Mouse (Mus musculus) embryonic facial prominence, embryonic 13.5 days (tissue): ENCODE results near the gene Entpd6. TPM values are rescaled to one million over a fixed set of nuclear protein-coding genes. Genes with fewer than 3 reads are reported as not detected.
A peak's percentile ranks its signal among the peaks of the same experiment; 100 is the strongest.

Source experiments
- ATAC-seq: fragments of 200-750 bp; cut with Nextera tagmentation; 2 replicates; pipeline ENCODE4 v1.8.0; 2017; ENCODE audit warnings: low read depth; ENCODE audit not compliant: insufficient number of reproducible peaks, insufficient read depth, low FRiP score, low TSS enrichment
- H3K27ac ChIP-seq: fragments of 300-500 bp; sonication (generic); 2 replicates; pipeline ENCODE4 v1.5.1; 2015; ENCODE audit warnings: moderate library complexity, mild to moderate bottlenecking, inconsistent platforms
- H3K27me3 ChIP-seq: fragments of 300-500 bp; sonication (generic); 2 replicates; pipeline ENCODE4 v1.6.1; 2015; ENCODE audit warnings: mild to moderate bottlenecking, inconsistent platforms
- H3K36me3 ChIP-seq: fragments of 300-500 bp; sonication (generic); 2 replicates; pipeline ENCODE4 v1.6.1; 2015; ENCODE audit warnings: mild to moderate bottlenecking, inconsistent platforms
- H3K4me1 ChIP-seq: fragments of 300-500 bp; sonication (generic); 2 replicates; pipeline ENCODE4 v1.6.1; 2015; ENCODE audit warnings: inconsistent platforms
- H3K4me2 ChIP-seq: fragments of 300-500 bp; sonication (generic); 2 replicates; pipeline ENCODE4 v1.6.1; 2015; ENCODE audit warnings: moderate library complexity, mild to moderate bottlenecking, inconsistent platforms
- H3K4me3 ChIP-seq: fragments of 300-500 bp; sonication (generic); 2 replicates; pipeline ENCODE4 v1.5.1; 2015; ENCODE audit warnings: mild to moderate bottlenecking, inconsistent platforms
- H3K9ac ChIP-seq: fragments of 300-500 bp; sonication (generic); 2 replicates; pipeline ENCODE4 v1.6.1; 2015; ENCODE audit warnings: mild to moderate bottlenecking, inconsistent platforms
- H3K9me3 ChIP-seq: fragments of 300-500 bp; sonication (generic); 2 replicates; pipeline ENCODE4 v1.6.1; 2016; ENCODE audit warnings: inconsistent platforms
- WGBS: fragments of 180-500 bp; shearing (Covaris S2); methylation state at CpG from one replicate; pipeline ENCODE4 v1.1.7; 2015; ENCODE audit warnings: mixed read lengths; 5-methylcytosine and 5-hydroxymethylcytosine counted together
- polyA plus RNA-seq: library from polyadenylated mRNA; unstranded; fragments of >200 nt; fragmentation: Nextera tagmentation; extraction: Ambion mirVana; gene quantifications from 2 replicates; pipeline ENCODE4 v1.2.1, GENCODE M21; 2015

Entpd6 gene
- polyA plus RNA-seq, 1 experiment from 2014 or later = 29.5 TPM

DNA sequence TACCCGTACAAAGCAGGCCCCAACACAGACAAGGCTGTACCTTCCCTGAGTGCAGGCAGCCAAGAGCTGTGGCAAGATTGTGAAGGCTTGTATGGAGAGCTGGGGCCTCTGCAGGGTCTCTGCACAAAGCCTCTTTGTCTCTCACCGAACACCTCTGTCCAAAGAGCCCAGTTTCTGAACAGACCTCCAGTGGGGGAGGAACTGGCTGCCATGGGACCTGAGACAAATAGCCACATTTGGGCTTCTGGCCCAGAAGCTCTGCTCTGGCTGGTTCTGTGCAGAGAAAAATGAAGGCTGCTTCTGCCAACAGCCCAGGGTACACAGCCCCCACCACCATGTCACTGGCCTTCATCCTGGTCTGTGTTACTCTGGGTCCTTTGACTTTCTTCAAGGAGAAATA, 16.8 kb downstream of the Entpd6 start:
- Histone ChIP-seq H3K27ac (0 out of 2 replicates have a peak overlapping the region, but pooled peaks have one; percentile 11), H3K27me3 (no peaks in the 10 kb centered on the region), H3K9ac (0 out of 2 replicates have a peak overlapping the region, but pooled peaks have one; percentile 32), H3K4me1 (peaks cover 8% of the 10 kb centered on the region), H3K36me3 (peaks cover 70% of the 10 kb centered on the region), H3K4me3 (no peak overlapping the region), H3K4me2 (no peak overlapping the region), H3K9me3 (no peaks in the 10 kb centered on the region)
- ATAC-seq = no peak
- 60% methylated on average over 2 of the region's 2 CpGs for WGBS

DNA sequence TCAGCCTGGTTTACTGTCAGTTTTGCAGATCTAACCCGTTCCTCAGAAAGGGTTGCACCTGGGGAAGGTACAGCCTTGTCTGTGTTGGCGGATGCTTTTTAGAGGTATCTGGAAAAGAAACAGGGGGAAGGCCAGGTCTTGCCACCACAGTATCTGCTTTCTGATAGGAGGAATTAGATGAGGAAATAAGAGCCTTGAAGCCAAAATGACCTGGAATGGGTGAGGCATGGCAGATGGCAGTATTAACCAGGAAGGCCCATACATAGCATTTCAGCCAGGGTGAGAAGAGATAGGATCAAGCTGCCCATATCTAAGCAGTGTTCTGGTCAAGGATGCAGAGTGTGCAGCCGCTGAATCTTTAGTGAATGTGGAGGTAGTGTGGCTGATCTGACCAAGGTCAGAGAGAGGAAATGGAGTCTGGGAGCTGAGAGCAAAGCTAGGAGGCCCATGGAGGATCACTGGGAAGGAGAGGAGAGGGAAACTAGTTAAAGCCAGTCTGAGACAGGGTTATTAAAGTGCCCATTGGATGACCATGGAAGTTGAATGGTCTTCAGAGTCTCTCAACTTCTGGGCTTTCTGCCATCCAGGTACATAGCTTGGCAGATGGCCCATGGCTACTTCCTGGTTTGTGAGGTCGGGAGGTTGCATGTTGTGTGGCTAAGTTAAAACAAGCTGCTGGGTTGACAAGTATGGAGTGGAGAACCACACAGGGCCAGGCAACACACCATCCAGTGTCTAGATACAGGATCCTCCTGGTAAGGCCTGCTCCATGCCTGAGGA, 17.4 kb downstream of the Entpd6 start:
- H3K4me2 ChIP-seq = no peak overlapping the region
- 0 out of 2 replicates have a peak overlapping the region, but pooled peaks have one; percentile 32 for H3K9ac ChIP-seq
- H3K9me3 ChIP-seq = no peaks in the 10 kb centered on the region
- H3K4me1 ChIP-seq = peaks cover 15% of the 10 kb centered on the region
- no peak overlapping the region for H3K4me3 ChIP-seq
- no peaks in the 10 kb centered on the region for H3K27me3 ChIP-seq
- peaks cover 70% of the 10 kb centered on the region for H3K36me3 ChIP-seq
- H3K27ac ChIP-seq = 0 out of 2 replicates have a peak overlapping the region, but pooled peaks have one; percentile 11
- no peak for ATAC-seq
- 85% methylated on average over 4 of the region's 4 CpGs for WGBS

DNA sequence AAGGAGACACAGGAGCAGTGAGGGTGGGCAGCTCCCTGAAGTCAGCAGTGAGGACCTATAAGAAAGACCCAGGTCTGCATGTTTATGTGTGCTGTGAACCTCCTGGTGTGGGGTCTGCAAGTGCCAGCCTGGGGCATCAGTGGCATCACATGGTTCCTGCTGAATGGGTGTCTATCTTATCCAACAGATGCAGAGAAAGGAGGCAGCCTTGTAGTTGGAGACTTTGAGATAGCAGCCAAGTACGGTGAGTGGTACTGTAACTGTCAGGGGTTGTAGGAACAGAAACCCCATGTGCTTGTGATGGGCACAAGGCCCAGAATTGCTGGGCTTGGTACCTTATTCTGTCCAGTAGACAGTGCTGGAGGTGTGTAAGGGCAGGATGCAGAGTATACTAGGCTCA, 19.8 kb downstream of the Entpd6 start:
- Histone ChIP-seq H3K4me2 (no peak overlapping the region), H3K4me1 (peaks cover 25% of the 10 kb centered on the region), H3K27me3 (no peaks in the 10 kb centered on the region), H3K36me3 (peaks cover 63% of the 10 kb centered on the region), H3K9ac (no peak overlapping the region), H3K4me3 (no peak overlapping the region), H3K27ac (no peak overlapping the region), H3K9me3 (no peaks in the 10 kb centered on the region)
- no peak for ATAC-seq
- 94% methylated on average over 1 of the region's 1 CpGs for WGBS

DNA sequence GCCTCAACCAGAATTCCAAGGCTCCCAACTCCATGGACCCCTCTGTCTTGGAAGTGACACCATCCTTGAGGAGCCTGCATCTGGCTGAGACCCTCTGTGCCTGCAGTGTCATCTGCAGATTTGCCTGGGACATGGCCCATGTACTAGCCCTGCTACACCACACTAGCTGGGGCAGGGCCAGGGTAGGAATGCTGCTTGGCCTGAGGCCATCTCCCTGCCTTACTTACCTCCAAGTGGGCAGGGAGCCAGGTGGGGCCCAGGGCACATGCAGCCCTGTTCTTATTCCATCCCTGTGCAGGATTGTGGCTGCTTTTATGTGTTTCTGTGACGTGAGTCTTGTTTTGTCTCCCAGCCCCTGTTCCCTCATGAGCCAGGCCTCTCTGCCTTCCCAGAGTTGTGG, 21.9 kb downstream of the Entpd6 start:
- H3K4me3 ChIP-seq = no peak overlapping the region
- no peaks in the 10 kb centered on the region for H3K27me3 ChIP-seq
- peaks cover 49% of the 10 kb centered on the region for H3K36me3 ChIP-seq
- no peaks in the 10 kb centered on the region for H3K9me3 ChIP-seq
- peak; percentile 87 for ATAC-seq
- H3K4me2 ChIP-seq = no peak overlapping the region
- 39% methylated on average over 1 of the region's 1 CpGs for WGBS
- H3K9ac ChIP-seq = peak overlapping the region; percentile 54
- peak overlapping the region; percentile 85 for H3K27ac ChIP-seq
- H3K4me1 ChIP-seq = peaks cover 26% of the 10 kb centered on the region

DNA sequence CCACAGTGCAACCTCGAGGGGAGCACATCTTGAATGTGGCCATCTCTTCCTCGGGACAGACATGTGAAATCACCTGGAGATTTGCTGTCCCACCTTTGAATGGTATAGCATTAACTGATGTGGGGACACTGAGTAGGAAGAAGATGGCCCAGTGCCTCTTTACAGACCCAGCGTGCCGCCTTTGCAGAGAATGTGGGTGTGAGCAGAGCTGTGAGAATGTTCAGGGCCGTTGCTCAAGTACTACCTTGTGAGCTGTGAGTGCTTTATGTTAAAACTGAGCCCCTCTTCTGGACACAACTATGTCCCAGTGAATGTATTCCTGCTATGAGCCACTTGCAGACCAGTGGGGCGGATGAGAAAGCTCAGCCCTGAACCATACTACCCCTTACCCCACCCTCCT, 22.3 kb downstream of the Entpd6 start:
- Histone ChIP-seq H3K27me3 (no peaks in the 10 kb centered on the region), H3K36me3 (peaks cover 45% of the 10 kb centered on the region), H3K4me3 (no peak overlapping the region), H3K9me3 (no peaks in the 10 kb centered on the region), H3K4me2 (no peak overlapping the region), H3K4me1 (peaks cover 30% of the 10 kb centered on the region), H3K27ac (peak overlapping the region; percentile 85), H3K9ac (no peak overlapping the region)
- 70% methylated on average over 6 of the region's 6 CpGs for WGBS
- ATAC-seq = no peak

DNA sequence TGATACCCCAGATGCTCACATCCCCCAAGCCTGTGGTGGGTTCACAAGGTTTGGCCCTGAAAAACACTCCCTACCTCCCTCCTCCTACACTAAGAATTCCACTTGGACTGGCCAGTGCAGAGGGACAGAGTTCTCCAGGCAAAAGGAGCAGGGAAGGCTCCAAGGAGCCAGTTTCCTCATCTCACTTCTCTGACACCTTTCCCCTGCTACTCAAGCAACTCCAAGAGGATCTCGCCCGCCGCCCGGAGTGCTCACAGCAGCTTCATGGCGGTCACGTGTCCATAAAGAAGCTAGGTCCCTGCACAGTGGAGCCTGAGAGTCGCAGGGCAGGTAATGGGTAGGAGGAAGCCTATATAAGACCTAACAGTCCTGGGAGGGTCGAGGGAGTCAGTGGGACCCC, 23.2 kb downstream of the Entpd6 start:
- Histone ChIP-seq H3K9ac (no peak overlapping the region), H3K4me1 (peaks cover 32% of the 10 kb centered on the region), H3K9me3 (no peaks in the 10 kb centered on the region), H3K4me2 (no peak overlapping the region), H3K27ac (peak overlapping the region; percentile 85), H3K4me3 (no peak overlapping the region), H3K36me3 (peaks cover 37% of the 10 kb centered on the region), H3K27me3 (no peaks in the 10 kb centered on the region)
- ATAC-seq = no peak
- 89% methylated on average over 8 of the region's 8 CpGs for WGBS

DNA sequence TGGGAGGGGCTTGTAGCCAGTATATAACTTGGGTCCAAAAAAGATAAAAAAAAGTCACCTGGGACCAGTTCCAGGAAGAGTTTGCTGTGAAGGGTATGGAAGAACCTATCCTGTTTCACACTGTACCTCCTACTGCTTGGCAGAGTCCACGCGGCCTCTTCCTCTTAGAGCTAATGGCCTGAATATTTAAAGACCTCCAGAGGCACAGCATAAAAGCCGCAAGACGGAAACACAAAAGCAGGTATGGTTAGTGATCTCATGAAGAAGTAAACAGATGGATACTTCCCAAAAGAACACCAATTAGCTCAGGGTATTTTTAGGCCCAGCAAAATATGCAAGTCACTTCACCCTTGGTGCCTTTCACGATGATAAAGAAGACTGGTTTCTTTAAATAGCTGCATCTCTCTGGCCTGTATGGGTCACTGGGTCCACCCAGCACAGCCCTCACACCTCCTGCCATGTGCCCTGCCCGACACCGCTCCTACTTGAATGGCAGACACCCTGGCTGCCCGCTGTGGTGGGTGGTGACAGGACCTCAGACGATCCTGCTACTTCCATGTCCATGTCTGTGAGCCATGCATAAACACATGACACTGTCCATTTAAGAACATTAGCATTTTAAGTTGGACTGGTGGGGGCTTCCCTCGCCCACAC, 23.8 kb downstream of the Entpd6 start:
- H3K27me3 ChIP-seq = no peaks in the 10 kb centered on the region
- no peak overlapping the region for H3K4me3 ChIP-seq
- H3K4me2 ChIP-seq = no peak overlapping the region
- H3K4me1 ChIP-seq = peaks cover 32% of the 10 kb centered on the region
- no peak for ATAC-seq
- H3K36me3 ChIP-seq = peaks cover 34% of the 10 kb centered on the region
- no peak overlapping the region for H3K27ac ChIP-seq
- 82% methylated on average over 10 of the region's 10 CpGs for WGBS
- no peak overlapping the region for H3K9ac ChIP-seq
- no peaks in the 10 kb centered on the region for H3K9me3 ChIP-seq

DNA sequence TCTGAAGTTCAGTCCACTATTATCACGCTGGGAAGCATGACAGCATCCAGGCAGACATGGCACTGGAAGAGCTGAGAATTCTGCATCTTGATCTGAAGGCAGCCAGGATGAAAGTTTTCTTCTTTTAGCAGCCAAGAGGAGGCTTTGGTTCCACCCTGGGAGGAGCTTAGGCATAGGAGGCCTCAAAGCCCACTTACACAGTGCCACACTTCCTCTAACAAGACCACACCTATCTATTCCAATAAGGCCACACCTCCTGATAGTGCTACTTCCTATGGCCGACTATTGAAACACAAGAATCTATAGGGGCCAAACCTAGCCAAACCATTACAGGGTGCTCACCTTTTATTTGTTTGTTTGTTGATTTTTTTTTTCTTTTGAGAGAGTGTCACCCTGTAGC, 34.0 kb downstream of the Entpd6 start:
- no peak for ATAC-seq
- H3K4me1 ChIP-seq = peaks cover 21% of the 10 kb centered on the region

DNA sequence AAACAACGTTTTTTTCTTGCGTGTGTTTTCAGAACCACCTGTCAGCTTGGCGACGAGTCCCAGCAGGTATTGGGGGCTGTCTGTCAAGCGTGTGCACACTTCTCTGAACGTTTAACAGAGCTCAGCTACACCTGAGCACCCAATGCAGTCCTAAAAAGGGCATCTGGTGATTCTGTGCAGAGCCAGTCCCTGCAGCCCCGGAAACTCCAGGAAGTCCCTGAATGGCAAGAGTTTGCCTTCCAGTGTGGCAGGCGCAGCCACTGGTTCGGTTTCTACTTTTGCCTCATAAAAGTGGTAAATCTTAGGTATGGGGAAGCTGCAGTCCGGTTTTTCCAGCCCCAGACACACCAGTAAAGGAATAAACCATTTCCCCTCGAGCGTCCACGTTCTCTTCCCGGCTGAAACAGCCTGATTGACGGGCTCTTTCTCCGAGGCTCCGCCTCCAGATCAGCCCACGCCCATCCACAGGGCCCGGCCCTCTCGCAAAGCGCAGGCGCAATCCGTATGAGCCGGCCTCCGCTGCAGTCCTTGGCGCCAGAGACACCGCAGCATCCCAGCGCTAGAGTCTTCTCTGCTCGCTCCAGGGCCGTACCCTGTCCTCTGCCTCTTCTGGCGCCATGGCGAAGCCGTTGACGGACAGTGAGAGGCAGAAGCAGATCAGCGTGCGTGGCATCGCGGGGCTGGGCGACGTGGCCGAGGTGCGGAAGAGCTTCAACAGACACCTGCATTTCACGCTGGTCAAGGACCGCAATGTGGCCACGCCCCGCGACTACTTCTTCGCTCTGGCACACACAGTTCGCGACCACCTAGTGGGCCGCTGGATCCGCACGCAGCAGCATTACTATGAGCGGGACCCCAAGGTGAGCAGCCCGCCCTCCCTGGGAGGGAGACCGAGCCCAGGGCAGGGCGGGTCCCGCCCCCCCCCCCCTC, 37.7 kb downstream of the Entpd6 start, which contains the start of gene Pygb:
Gene Pygb, plus strand, starts transcription at position 485 of the 930 bp plus-strand sequence.
- Histone ChIP-seq H3K4me1 (peaks cover 30% of the 10 kb centered on the region), H3K9ac (peak within 1 kb of the TSS; percentile 73), H3K4me3 (peak within 1 kb of the TSS; percentile 62), H3K36me3 (peaks cover 4% of the 10 kb centered on the region; the same call in 1 of the 2 replicates), H3K9me3 (no peaks in the 10 kb centered on the region), H3K4me2 (peak within 1 kb of the TSS; percentile 68), H3K27me3 (no peaks in the 10 kb centered on the region), H3K27ac (peak within 1 kb of the TSS; percentile 78)
- peak; percentile 95 for ATAC-seq
- 2% methylated on average over 56 of the region's 58 CpGs for WGBS

More for the DNA sequence above, 34.0 kb downstream of the Entpd6 start:
- WGBS = 74% methylated on average over 2 of the region's 2 CpGs
- H3K4me2 ChIP-seq = no peak overlapping the region
- H3K9ac ChIP-seq = no peak overlapping the region
- no peak overlapping the region for H3K27ac ChIP-seq
- H3K9me3 ChIP-seq = no peaks in the 10 kb centered on the region
- no peaks in the 10 kb centered on the region for H3K36me3 ChIP-seq
- no peak overlapping the region for H3K4me3 ChIP-seq
- no peaks in the 10 kb centered on the region for H3K27me3 ChIP-seq

DNA sequence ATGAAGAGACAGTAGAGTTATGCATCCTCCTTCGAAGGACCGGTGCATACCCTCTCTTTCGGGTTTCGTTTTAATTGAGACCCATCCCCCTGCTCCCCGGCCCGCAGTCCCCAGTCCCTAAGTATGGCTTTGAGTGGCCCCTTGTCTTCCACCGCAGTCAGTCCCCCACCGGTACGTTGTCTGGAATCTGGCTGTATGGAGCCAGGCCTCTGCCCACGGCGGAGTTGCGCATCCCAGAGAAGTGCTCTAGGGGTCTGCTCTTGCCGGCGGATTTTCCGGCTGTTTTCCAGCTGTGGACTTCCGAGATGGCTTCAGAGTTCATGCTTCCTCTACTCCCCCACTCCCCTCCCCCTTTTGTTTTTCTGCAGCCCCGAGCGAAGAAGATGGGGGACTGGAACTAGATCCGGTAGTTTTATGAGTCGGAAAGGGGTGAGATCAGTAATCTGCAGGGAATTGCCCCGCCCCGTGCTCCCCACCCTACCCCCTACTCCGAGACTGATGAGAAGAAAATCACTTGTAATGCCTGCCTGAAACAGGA, 38.5 kb downstream of the Entpd6 start:
- Histone ChIP-seq H3K4me3 (peak overlapping the region; percentile 62), H3K36me3 (peaks cover 10% of the 10 kb centered on the region), H3K4me2 (peak overlapping the region; percentile 68), H3K9ac (peak overlapping the region; percentile 73), H3K9me3 (no peaks in the 10 kb centered on the region), H3K4me1 (peaks cover 30% of the 10 kb centered on the region), H3K27ac (peak overlapping the region; percentile 78; the same call in 1 of the 2 replicates), H3K27me3 (no peaks in the 10 kb centered on the region)
- 1% methylated on average over 22 of the region's 23 CpGs for WGBS
- peak; percentile 48 for ATAC-seq
